In genomic region chr3:95661945-95662715, GRCm38 (mm10) we compare ENCODE assay signal across 8 mouse cellular contexts. TPM values are rescaled to one million over a fixed set of nuclear protein-coding genes. Genes with fewer than 3 reads are reported as not detected.
DNase-seq lines count a peak whose midpoint lies in the region; ATAC-seq and TF ChIP-seq lines count a peak whose summit lies in the region.

No protein-coding gene starts in this region.

- no peaks in the 10 kb centered on the region for H3K27me3 ChIP-seq in neural tube, embryonic 14.5 days (ENCODE audit: control insufficient read depth, insufficient read depth, low read length)

- H3K36me3 ChIP-seq in neural tube, embryonic 14.5 days (ENCODE audit: control insufficient read depth, insufficient read depth, low read length), result peaks cover 27% of the 10 kb centered on the region; the same call in 1 of the 2 replicates

- no peaks in the 10 kb centered on the region for H3K9me3 ChIP-seq in neural tube, embryonic 14.5 days (ENCODE audit: control insufficient read depth, low read length)

- H3K27ac ChIP-seq in layer of hippocampus, adult 2 months, result peak overlapping the region; percentile 99; the same call in 1 of the 2 replicates
- H3K27ac ChIP-seq in embryonic fibroblast, embryonic 13.5 days (ENCODE audit: insufficient read depth, low read length), result peak overlapping the region; percentile 62
- no peak overlapping the region for H3K27ac ChIP-seq in neural tube, embryonic 14.5 days (ENCODE audit: low read depth, low read length)

- ATAC-seq in neural tube, embryonic 14.5 days (ENCODE audit: low read depth), result no peak

- peak overlapping the region; percentile 21; the same call in 1 of the 2 replicates for H3K9ac ChIP-seq in neural tube, embryonic 14.5 days (replicated peaks; ENCODE audit: low read depth, low read length)

- H3K4me1 ChIP-seq in embryonic fibroblast, embryonic 13.5 days (ENCODE audit: control insufficient read depth, insufficient read depth, low read length), result peaks cover 29% of the 10 kb centered on the region
- H3K4me1 ChIP-seq in neural tube, embryonic 14.5 days (ENCODE audit: control insufficient read depth, insufficient read depth, low read length), result peaks cover 26% of the 10 kb centered on the region

- 73% methylated on average over 7 of the region's 7 CpGs for WGBS in neural tube, embryonic 14.5 days

- H3K4me2 ChIP-seq in neural tube, embryonic 14.5 days (ENCODE audit: low read depth, low read length), result peak overlapping the region; percentile 29

- H3K4me3 ChIP-seq in layer of hippocampus, adult 2 months, result peak overlapping the region; percentile 77
- H3K4me3 ChIP-seq in embryonic fibroblast, embryonic 13.5 days (ENCODE audit: insufficient read depth, low read length), result peak overlapping the region; percentile 45
- H3K4me3 ChIP-seq in neural tube, embryonic 14.5 days (ENCODE audit: low read depth, low read length), result no peak overlapping the region

- TF ChIP-seq CTCF in layer of hippocampus, adult 2 months (conservative IDR thresholded peaks at IDR 0.05), result no peak
- no peak for TF ChIP-seq CTCF in embryonic fibroblast, embryonic 13.5 days (IDR thresholded peaks at IDR 0.05; ENCODE audit: borderline replicate concordance, insufficient read depth, low read length)

- no peak for TF ChIP-seq POLR2A in embryonic fibroblast, embryonic 13.5 days (IDR thresholded peaks at IDR 0.05; ENCODE audit: low read depth, low read length)

- no peak for DNase-seq in layer of hippocampus, adult 2 months (ENCODE audit: low spot score in 2 of 2)
- no peak for DNase-seq in layer of hippocampus, postnatal 10 days (ENCODE audit: low spot score in 2 of 2)
- DNase-seq in kidney, postnatal 10 days, result peak; percentile 38
- no peak for DNase-seq in spleen, adult 18-20 months
- DNase-seq in gastrocnemius, postnatal 10 days, result no peak
- no peak for DNase-seq in gastrocnemius, postnatal 4 days (ENCODE audit: low spot score in 2 of 2)

RNA-seq across cellular contexts. Expression of gene Mcl1, which starts 3.5 kb away (rescaled TPM):
- total RNA-seq in layer of hippocampus, adult 2 months (2021), result 10 to 100 TPM; 49.6 to 55.2 TPM
- total RNA-seq in layer of hippocampus, postnatal 10 days (2021), result 10 to 100 TPM; 68.0 TPM
- 109 and 118 TPM in 2 replicates for polyA plus RNA-seq in embryonic fibroblast, embryonic 13.5 days (2011; ENCODE audit: insufficient read length, low read depth, missing spikeins)
- 49.0 and 65.6 TPM in 2 replicates for polyA plus RNA-seq in neural tube, embryonic 14.5 days (2014; fragmentation: Nextera tagmentation; extraction: Ambion mirVana)
- total RNA-seq in gastrocnemius, postnatal 10 days (2021), result 100 to 1,000 TPM in 1 of 2 experiments, 10 to 100 TPM in 1; 96.8 to 111 TPM
- total RNA-seq in gastrocnemius, postnatal 4 days (2021), result 100 to 1,000 TPM in 1 of 2 experiments, 10 to 100 TPM in 1; 90.6 to 107 TPM

RNA-seq across cellular contexts. Expression of gene Adamtsl4, which starts 25.6 kb away (rescaled TPM):
- 1 to 10 TPM; 7.0 to 7.9 TPM for total RNA-seq in layer of hippocampus, adult 2 months (2021)
- under 1 TPM; 0.69 to 0.94 TPM for total RNA-seq in layer of hippocampus, postnatal 10 days (2021)
- polyA plus RNA-seq in embryonic fibroblast, embryonic 13.5 days (2011; ENCODE audit: insufficient read length, low read depth, missing spikeins), result 18.9 and 26.4 TPM in 2 replicates
- 0.88 and 1.1 TPM in 2 replicates for polyA plus RNA-seq in neural tube, embryonic 14.5 days (2014; fragmentation: Nextera tagmentation; extraction: Ambion mirVana)
- 10 to 100 TPM; 23.9 to 26.3 TPM for total RNA-seq in gastrocnemius, postnatal 10 days (2021)
- 10 to 100 TPM; 28.2 to 36.2 TPM for total RNA-seq in gastrocnemius, postnatal 4 days (2021)

RNA-seq across cellular contexts. Expression of gene Ensa, which starts 37.3 kb away (rescaled TPM):
- 100 to 1,000 TPM; 302 to 322 TPM for total RNA-seq in layer of hippocampus, adult 2 months (2021)
- total RNA-seq in layer of hippocampus, postnatal 10 days (2021), result 100 to 1,000 TPM; 220 to 228 TPM
- 71.5 and 86.4 TPM in 2 replicates for polyA plus RNA-seq in embryonic fibroblast, embryonic 13.5 days (2011; ENCODE audit: insufficient read length, low read depth, missing spikeins)
- polyA plus RNA-seq in neural tube, embryonic 14.5 days (2014; fragmentation: Nextera tagmentation; extraction: Ambion mirVana), result 94.2 and 101 TPM in 2 replicates
- total RNA-seq in gastrocnemius, postnatal 10 days (2021), result 10 to 100 TPM; 80.1 to 80.2 TPM
- 10 to 100 TPM; 74.3 to 79.9 TPM for total RNA-seq in gastrocnemius, postnatal 4 days (2021)

Comparison
In these comparisons a context has a peak if more than half of its experiments do, and no peak if none do; other contexts are left out.
1. RNA of gene Adamtsl4, which starts 25.6 kb away (total RNA-seq): 28.2 to 36.2 TPM in gastrocnemius, postnatal 4 days, 23.9 to 26.3 TPM in gastrocnemius, postnatal 10 days and 7.0 to 7.9 TPM in layer of hippocampus, adult 2 months; 0.69 to 0.94 TPM in layer of hippocampus, postnatal 10 days; every median in the first group is over 4 times any median in the second.